Mouse (Mus musculus) lung, embryonic 15.5 days (tissue): ENCODE measurements around the gene Gm20828. TPM values are rescaled to one million over a fixed set of nuclear protein-coding genes. Genes with fewer than 3 reads are reported as not detected.
"Not testable (repeated sequence)": the region's sequence is repeated elsewhere in the genome, so short reads cannot be mapped to it uniquely, and the experiment has no call there.

ENCODE experiments used
- ATAC-seq: fragments of 200-750 bp; cut with Nextera tagmentation; 2 replicates; pipeline ENCODE4 v1.8.0; 2017; ENCODE audit warnings: moderate number of reproducible peaks, borderline replicate concordance; ENCODE audit not compliant: low FRiP score, low TSS enrichment; ENCODE audit errors: extremely low read depth
- H3K27ac ChIP-seq: fragments of 300-500 bp; sonication (generic); 2 replicates; pipeline ENCODE4 v1.5.1; 2015; ENCODE audit warnings: moderate library complexity, mild to moderate bottlenecking, inconsistent platforms
- H3K27me3 ChIP-seq: fragments of 300-500 bp; sonication (generic); 2 replicates; pipeline ENCODE4 v1.6.1; 2015; ENCODE audit warnings: inconsistent platforms
- H3K36me3 ChIP-seq: fragments of 300-500 bp; sonication (generic); 2 replicates; pipeline ENCODE4 v1.6.1; 2015; ENCODE audit warnings: inconsistent platforms
- H3K4me1 ChIP-seq: fragments of 300-500 bp; sonication (generic); 2 replicates; pipeline ENCODE4 v1.6.1; 2015; ENCODE audit warnings: inconsistent platforms
- H3K4me2 ChIP-seq: fragments of 300-500 bp; sonication (generic); 2 replicates; pipeline ENCODE4 v1.6.1; 2015; ENCODE audit warnings: inconsistent platforms, mild to moderate bottlenecking, moderate library complexity
- H3K4me3 ChIP-seq: fragments of 300-500 bp; sonication (generic); 2 replicates; pipeline ENCODE4 v1.5.1; 2015; ENCODE audit warnings: mild to moderate bottlenecking, inconsistent platforms
- H3K9ac ChIP-seq: fragments of 300-500 bp; sonication (generic); 2 replicates; pipeline ENCODE4 v1.6.1; 2015; ENCODE audit warnings: inconsistent platforms
- H3K9me3 ChIP-seq: fragments of 300-500 bp; sonication (generic); 2 replicates; pipeline ENCODE4 v1.6.1; 2016; ENCODE audit warnings: inconsistent platforms
- WGBS: fragments of 180-500 bp; shearing (Covaris S2); methylation state at CpG from one replicate; pipeline ENCODE4 v1.1.7; 2015; 5-methylcytosine and 5-hydroxymethylcytosine counted together
- polyA plus RNA-seq: library from polyadenylated mRNA; unstranded; fragments of >200 nt; fragmentation: Nextera tagmentation; extraction: Ambion mirVana; gene quantifications from 2 replicates; pipeline ENCODE4 v1.2.1, GENCODE M21; 2015

Gene Gm20828
- not detected in 2 replicates for polyA plus RNA-seq

- H3K4me3 ChIP-seq, H3K9me3 ChIP-seq, H3K9ac ChIP-seq, H3K27me3 ChIP-seq, ATAC-seq, H3K4me2 ChIP-seq, H3K4me1 ChIP-seq, H3K36me3 ChIP-seq, H3K27ac ChIP-seq: not testable (repeated sequence)
- WGBS, result no CpG with 5 or more reads among the region's 3 CpGs
Measured at GRCm38 (mm10) chrY:11199274-11199673, at the start of gene Gm20828. Gene Gm20828, minus strand, starts transcription at chrY:11199374.
